Mouse (Mus musculus) CH12.LX (cell line): ENCODE data around the gene Bhlhe40. TPM values are rescaled to one million over a fixed set of nuclear protein-coding genes. Genes with fewer than 3 reads are reported as not detected.
A peak's percentile ranks its signal among the peaks of the same experiment; 100 is the strongest.

Experiments
- DNase-seq: peaks from one replicate; pipeline ENCODE4 v3.0.0-alpha.2; 2013; ENCODE audit errors: extremely low read depth
- H3K27ac ChIP-seq: 2 replicates; pipeline ENCODE4 v1.5.1; 2012; ENCODE audit warnings: low read depth, mild to moderate bottlenecking, control low read depth, moderate library complexity; ENCODE audit not compliant: insufficient read depth
- H3K27me3 ChIP-seq: replicated peaks from 2 replicates; pipeline ENCODE3; 2012; ENCODE audit warnings: inconsistent platforms
- H3K36me3 ChIP-seq, 2 experiments: replicated peaks in 1 of 2; 2 replicates each; pipeline versions ENCODE3 to v1.6.1; 2012; ENCODE audit warnings: inconsistent platforms in 1 of 2, low read length in 1 of 2, mild to moderate bottlenecking in 1 of 2, mixed read lengths in 1 of 2, moderate library complexity in 1 of 2; ENCODE audit not compliant: control insufficient read depth in 1 of 2, insufficient read depth in 1 of 2
- H3K4me1 ChIP-seq, 2 experiments: 2 replicates each; pipeline ENCODE4 v1.6.1; 2012; ENCODE audit warnings: inconsistent platforms in 1 of 2, moderate library complexity in 1 of 2; ENCODE audit not compliant: insufficient read depth in 2 of 2, control insufficient read depth in 1 of 2
- H3K4me2 ChIP-seq: 2 replicates; pipeline ENCODE4 v1.6.1; 2012; ENCODE audit warnings: low read depth, mild to moderate bottlenecking, control low read depth; ENCODE audit not compliant: poor library complexity, insufficient read depth, severe bottlenecking
- H3K4me3 ChIP-seq, 3 experiments: fragments of 150-350 bp in 1 of 3; sonication (generic) in 1 of 3; replicated peaks in 1 of 3; 2 replicates each; pipeline versions ENCODE3 to v1.5.1; 2011 to 2012; ENCODE audit warnings: low read depth in 2 of 3, low read length in 2 of 3, mild to moderate bottlenecking in 2 of 3, moderate library complexity in 2 of 3, control low read depth in 1 of 3, improper control_type of control experiment in 1 of 3, inconsistent platforms in 1 of 3, mixed read lengths in 1 of 3; ENCODE audit not compliant: poor library complexity in 1 of 3
- H3K79me2 ChIP-seq: replicated peaks from 2 replicates; pipeline ENCODE4 v1.6.1; 2012; ENCODE audit warnings: mild to moderate bottlenecking, moderate library complexity; ENCODE audit not compliant: control insufficient read depth, poor library complexity, insufficient read depth, severe bottlenecking; ENCODE audit errors: extremely low read depth
- H3K9ac ChIP-seq: 2 replicates; pipeline ENCODE4 v1.6.1; 2012; ENCODE audit warnings: low read depth, mild to moderate bottlenecking, control low read depth, moderate library complexity; ENCODE audit not compliant: insufficient read depth
- H3K9me3 ChIP-seq: replicated peaks from 2 replicates; pipeline ENCODE3; 2012; ENCODE audit warnings: low read length, inconsistent platforms, mixed read lengths
- BHLHE40 ChIP-seq: IDR thresholded peaks from 2 replicates; pipeline ENCODE4 v1.6.1; 2011; ENCODE audit warnings: mild to moderate bottlenecking, low read depth, low read length, improper control_type of control experiment
- CHD1 ChIP-seq: IDR thresholded peaks from 2 replicates; pipeline ENCODE4 v1.6.1; 2012; ENCODE audit warnings: low read depth, low read length, improper control_type of control experiment, inconsistent platforms
- CHD2 ChIP-seq: IDR thresholded peaks from 2 replicates; pipeline ENCODE4 v1.6.1; 2011; ENCODE audit warnings: low read length, improper control_type of control experiment
- ELF1 ChIP-seq: IDR thresholded peaks from 2 replicates; pipeline ENCODE4 v1.6.1; 2014; ENCODE audit warnings: low read depth, mild to moderate bottlenecking, inconsistent platforms, low read length, improper control_type of control experiment
- ETS1 ChIP-seq: conservative IDR thresholded peaks from 2 replicates; pipeline ENCODE4 v1.6.1; 2012; ENCODE audit warnings: low read depth, mild to moderate bottlenecking, inconsistent platforms, low read length, improper control_type of control experiment, moderate library complexity
- IRF4 ChIP-seq: IDR thresholded peaks from 2 replicates; pipeline ENCODE4 v1.6.1; 2014; ENCODE audit warnings: low read depth, mild to moderate bottlenecking, inconsistent platforms, low read length, improper control_type of control experiment
- MAX ChIP-seq: IDR thresholded peaks from 2 replicates; pipeline ENCODE4 v1.6.1; 2011; ENCODE audit warnings: low read length, improper control_type of control experiment
- MAZ ChIP-seq: IDR thresholded peaks from 2 replicates; pipeline ENCODE4 v1.6.1; 2012; ENCODE audit warnings: low read depth, mild to moderate bottlenecking, inconsistent platforms, low read length, improper control_type of control experiment, moderate library complexity
- MEF2A ChIP-seq: IDR thresholded peaks from 2 replicates; pipeline ENCODE4 v1.6.1; 2014; ENCODE audit warnings: low read depth, mild to moderate bottlenecking, inconsistent platforms, low read length, improper control_type of control experiment, borderline replicate concordance
- NELFE ChIP-seq: IDR thresholded peaks from 2 replicates; pipeline ENCODE4 v1.6.1; 2011; ENCODE audit warnings: low read depth, low read length, improper control_type of control experiment
- PAX5 ChIP-seq: IDR thresholded peaks from 2 replicates; pipeline ENCODE4 v1.6.1; 2012; ENCODE audit warnings: low read length, inconsistent platforms, mixed read lengths
- POLR2AphosphoS2 ChIP-seq: IDR thresholded peaks from 2 replicates; pipeline ENCODE4 v1.6.1; 2011; ENCODE audit warnings: low read depth, low read length, improper control_type of control experiment
- RAD21 ChIP-seq: IDR thresholded peaks from 2 replicates; pipeline ENCODE4 v1.6.1; 2011; ENCODE audit warnings: low read depth, mild to moderate bottlenecking, low read length, improper control_type of control experiment, moderate library complexity
- RCOR1 ChIP-seq: conservative IDR thresholded peaks from 2 replicates; pipeline ENCODE4 v1.6.1; 2012; ENCODE audit warnings: low read depth, mild to moderate bottlenecking, inconsistent platforms, low read length, improper control_type of control experiment
- SIN3A ChIP-seq: IDR thresholded peaks from 2 replicates; pipeline ENCODE4 v1.6.1; 2012; ENCODE audit warnings: low read length, improper control_type of control experiment, inconsistent platforms
- SMC3 ChIP-seq: IDR thresholded peaks from 2 replicates; pipeline ENCODE4 v1.6.1; 2011; ENCODE audit warnings: low read depth, low read length, improper control_type of control experiment
- TCF12 ChIP-seq: IDR thresholded peaks from 2 replicates; pipeline ENCODE4 v1.6.1; 2014; ENCODE audit warnings: low read depth, mild to moderate bottlenecking, inconsistent platforms, low read length, improper control_type of control experiment
- USF1 ChIP-seq: IDR thresholded peaks from 2 replicates; pipeline ENCODE4 v1.6.1; 2014; ENCODE audit warnings: low read depth, mild to moderate bottlenecking, inconsistent platforms, low read length, improper control_type of control experiment
- ZKSCAN1 ChIP-seq: IDR thresholded peaks from 2 replicates; pipeline ENCODE4 v1.6.1; 2012; ENCODE audit warnings: low read depth, inconsistent platforms, low read length, improper control_type of control experiment, borderline replicate concordance
- dilution Hi-C: fragments of 300-500 bp; cut with MboI; formaldehyde crosslinking; loops from 2 replicates; pipeline ENCODE4 v1.14.3; 2020; ENCODE audit warnings: low sequenced_read_pairs; ENCODE audit not compliant: extremely low pct_unique_long_range_greater_than_20kb, extremely low pct_ligation_motif_present
- in situ Hi-C: fragments of 300-500 bp; cut with MboI; formaldehyde crosslinking; loops from 3 replicates; pipeline ENCODE4 v1.14.3; 2019; ENCODE audit warnings: low sequenced_read_pairs, low pct_ligation_motif_present, low pct_unique_long_range_greater_than_20kb, mixed read lengths
- polyA plus RNA-seq: library from polyadenylated mRNA; unstranded; fragments of >175 nt; gene quantifications from 2 replicates; pipeline ENCODE4 v1.2.1, GENCODE M21; 2012; ENCODE audit warnings: low read depth; ENCODE audit not compliant: insufficient read length
- total RNA-seq, 2 experiments: library from RNA; depleted of rRNA; stranded (reverse); fragments of 300-350 nt in 1 of 2; fragments of >200 nt in 1 of 2; gene quantifications; 2 replicates each; pipeline ENCODE4 v1.2.3; 2012 to 2014

Gene Bhlhe40
- total and polyA plus RNA-seq, 3 experiments = 55.4 to 130 (median 117) TPM

DNA sequence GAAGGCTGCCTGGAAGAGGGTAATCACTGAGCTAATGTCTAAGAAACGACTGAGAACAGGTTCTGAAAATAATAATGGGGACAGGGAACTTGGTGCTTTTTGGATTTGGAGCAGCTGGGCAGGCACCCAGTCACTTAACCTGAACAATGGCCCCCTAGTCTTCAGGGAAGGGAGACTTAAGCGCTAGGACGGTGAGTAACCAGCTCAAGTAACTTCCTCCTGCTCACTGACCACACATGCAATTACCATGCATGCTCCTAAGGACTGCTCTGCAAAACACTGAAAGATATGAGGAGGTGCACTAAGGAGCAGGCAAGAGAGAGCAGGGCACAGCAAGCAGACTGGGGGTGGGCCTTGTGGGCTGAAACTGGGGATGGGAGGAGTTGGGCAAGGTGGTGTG, 39.2 kb downstream of the Bhlhe40 start:
- Histone ChIP-seq H3K27me3 (no peaks in the 10 kb centered on the region), H3K79me2 (no peaks in the 10 kb centered on the region), H3K9me3 (no peaks in the 10 kb centered on the region), H3K36me3 (no peaks in the 10 kb centered on the region), H3K9ac (no peak overlapping the region), H3K4me1 (peaks cover 62 to 98% of the 10 kb centered on the region in 2 experiments), H3K4me2 (no peak overlapping the region), H3K27ac (peak overlapping the region; percentile 31; the same call in 1 of the 2 replicates), H3K4me3 (no peak overlapping the region)
- TF ChIP-seq TCF12 = peak; percentile 16; the same call in 1 of the 2 replicates
- no peak for TF ChIP-seq ZKSCAN1
- no peak for DNase-seq
- dilution Hi-C loops (no loop called here), in situ Hi-C loops (loop anchor here (5.0 kb wide), 1 partner anchor 32 kb away; no protein-coding TSS in a partner anchor)

DNA sequence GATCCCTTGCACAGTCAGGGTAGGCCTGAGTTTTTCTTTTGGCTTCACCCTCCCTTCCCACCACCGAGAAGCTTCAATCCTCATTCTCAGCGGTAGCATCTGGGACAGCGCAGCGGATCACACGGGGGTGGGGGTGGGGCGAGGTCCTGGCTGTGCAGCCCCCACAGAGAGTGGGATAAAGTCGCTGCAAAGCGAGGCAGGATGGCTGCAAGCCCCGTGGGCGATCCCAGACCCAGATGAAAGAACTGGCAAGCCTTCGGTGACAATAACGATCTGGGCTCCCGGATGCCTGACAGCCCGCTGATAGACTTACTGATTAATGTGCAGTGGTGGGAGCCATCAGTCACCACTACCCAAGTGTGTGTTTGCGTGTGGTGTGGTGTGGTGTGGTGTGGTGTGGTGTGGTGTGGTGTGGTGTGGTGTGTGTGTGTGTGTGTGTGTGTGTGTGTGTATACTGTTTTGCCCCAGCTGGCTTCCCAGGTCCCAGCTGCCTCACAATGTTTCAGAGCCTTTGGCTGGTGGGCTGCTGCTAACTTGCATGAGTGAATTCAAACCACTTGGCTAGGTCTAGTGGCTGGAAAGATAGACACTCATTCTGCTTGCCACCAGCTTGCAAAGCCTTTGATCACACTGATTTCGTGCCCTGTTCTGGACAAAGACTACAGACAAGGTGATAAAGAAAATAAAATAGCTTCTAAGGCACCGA, 40.4 kb downstream of the Bhlhe40 start:
- DNase-seq = no peak
- TF ChIP-seq CHD1 = 0 out of 2 replicates have a peak, but pooled peaks have one; percentile 1
- no peak for TF ChIP-seq USF1
- TF ChIP-seq, all 38 proteins: peak for 1
- no peak overlapping the region for H3K4me3 ChIP-seq

DNA sequence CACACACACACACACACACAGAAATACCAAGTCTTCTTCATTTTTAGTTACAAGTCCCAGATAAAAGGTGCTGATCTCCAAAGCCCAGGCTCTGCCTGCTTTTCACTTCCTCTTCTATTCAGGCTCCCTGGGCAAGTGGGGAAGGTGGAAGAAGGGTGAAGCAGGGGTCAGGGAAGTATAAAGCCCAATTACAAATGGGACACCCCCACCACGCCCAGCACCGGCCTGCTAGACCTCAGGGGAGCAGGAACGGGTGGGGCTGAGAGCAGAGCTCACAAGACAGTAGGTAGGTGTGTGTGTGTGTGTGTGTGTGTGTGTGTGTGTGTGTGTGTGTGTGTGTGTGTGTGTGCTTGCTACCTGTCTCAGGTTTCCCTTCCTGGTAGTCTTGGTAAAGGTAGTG, 42.2 kb downstream of the Bhlhe40 start:
- Histone ChIP-seq H3K4me3 (peak overlapping the region in 1 of 3 experiments; percentile 44), H3K9me3 (no peaks in the 10 kb centered on the region), H3K27ac (peak overlapping the region; percentile 94), H3K4me1 (peaks cover 48 to 96% of the 10 kb centered on the region in 2 experiments), H3K27me3 (no peaks in the 10 kb centered on the region), H3K36me3 (no peaks in the 10 kb centered on the region), H3K4me2 (peak overlapping the region; percentile 76), H3K79me2 (no peaks in the 10 kb centered on the region), H3K9ac (peak overlapping the region; percentile 49)
- DNase-seq = peak; percentile 85
- dilution Hi-C loops (no loop called here), in situ Hi-C loops (loop anchor here (5.0 kb wide), 1 partner anchor 35 kb away; no protein-coding TSS in a partner anchor)
- TF ChIP-seq ZKSCAN1 = no peak
- TF ChIP-seq SMC3 = peak; percentile 27; the same call in 1 of the 2 replicates
- TF ChIP-seq SIN3A = no peak; the same call in 1 of the 2 replicates
- peak; percentile 67; the same call in 1 of the 2 replicates for TF ChIP-seq CHD2
- no peak for TF ChIP-seq NELFE
- TF ChIP-seq ELF1 = no peak; the same call in 1 of the 2 replicates
- no peak; the same call in 1 of the 2 replicates for TF ChIP-seq RCOR1
- peak; percentile 93 for TF ChIP-seq MAZ
- TF ChIP-seq IRF4 = peak; percentile 60
- no peak for TF ChIP-seq RAD21
- no peak for TF ChIP-seq PAX5
- TF ChIP-seq TCF12 = no peak; the same call in none of the 2 replicates
- TF ChIP-seq POLR2AphosphoS2 = peak; percentile 25; the same call in 1 of the 2 replicates
- TF ChIP-seq MEF2A = 0 out of 2 replicates have a peak, but pooled peaks have one; percentile 28
- TF ChIP-seq MAX = no peak
- peak; percentile 80 for TF ChIP-seq ETS1
- peak; percentile 83 for TF ChIP-seq BHLHE40

More for the DNA sequence above, 40.4 kb downstream of the Bhlhe40 start:
- in situ Hi-C loops = loop anchor here (5.0 kb wide), 1 partner anchor 33 kb away; no protein-coding TSS in a partner anchor
- Histone ChIP-seq H3K4me1 (peaks cover 59 to 98% of the 10 kb centered on the region in 2 experiments), H3K27me3 (no peaks in the 10 kb centered on the region), H3K36me3 (no peaks in the 10 kb centered on the region), H3K9me3 (no peaks in the 10 kb centered on the region), H3K27ac (peak overlapping the region; percentile 45; the same call in 1 of the 2 replicates), H3K9ac (no peak overlapping the region), H3K79me2 (no peaks in the 10 kb centered on the region), H3K4me2 (no peak overlapping the region)
- dilution Hi-C loops = no loop called here
